Mouse (Mus musculus) adrenal gland, adult (tissue): ENCODE results near the gene Rit1.
"Not testable (repeated sequence)": the region's sequence is repeated elsewhere in the genome, so short reads cannot be mapped to it uniquely, and the experiment has no call there.

Experiments used
- DNase-seq, 2 experiments: peaks; one replicate each; pipeline ENCODE4 v3.0.0; 2022 to 2023; ENCODE audit warnings: low spot score in 1 of 2; ENCODE audit not compliant: inconsistent age in 2 of 2

The Rit1 gene

DNA sequence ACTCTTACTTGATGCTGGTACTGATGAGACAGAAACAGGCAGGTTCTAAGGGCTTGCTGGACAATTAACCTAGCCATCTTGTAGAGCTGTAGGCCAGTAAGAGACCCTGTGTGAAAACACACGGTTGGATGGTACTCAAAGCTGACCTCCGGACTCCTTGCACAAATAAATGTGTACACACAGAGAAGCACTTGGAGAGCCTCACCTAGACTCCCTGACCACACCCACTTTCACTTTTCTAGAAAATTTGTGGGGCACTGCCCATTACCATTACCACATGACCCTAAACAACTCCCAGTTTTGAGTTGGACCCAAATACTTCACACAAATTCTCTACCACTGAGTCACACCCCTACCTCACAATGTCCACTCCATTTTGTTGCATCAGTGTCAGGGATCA lies 19.9 kb downstream of the Rit1 start:
- DNase-seq, result no peak

DNA sequence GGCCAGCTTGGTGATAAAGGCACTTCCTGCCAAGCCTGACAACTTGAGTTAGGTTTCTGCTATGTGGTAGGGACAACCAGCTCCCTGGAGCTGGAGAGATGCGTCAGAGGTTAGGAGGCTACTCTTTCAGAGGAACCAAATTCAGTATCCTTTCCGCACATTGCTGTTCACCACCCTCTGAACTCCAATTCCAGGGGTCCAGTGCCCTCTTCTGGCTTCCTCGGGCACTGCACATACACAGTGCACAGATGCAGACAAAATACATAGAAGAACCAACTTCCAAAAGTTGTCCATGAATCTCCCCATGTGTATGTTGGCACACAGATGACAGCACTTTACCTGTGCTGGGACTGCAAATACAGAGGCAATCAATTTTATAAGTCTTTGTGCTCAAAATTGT lies 22.0 kb downstream of the Rit1 start:
- DNase-seq, result peak; percentile 76 to 88

- DNase-seq, result no peak
These were observed 23.5 kb downstream of the Rit1 start for GRCm38 (mm10) chr3:88740147-88740546.

DNA sequence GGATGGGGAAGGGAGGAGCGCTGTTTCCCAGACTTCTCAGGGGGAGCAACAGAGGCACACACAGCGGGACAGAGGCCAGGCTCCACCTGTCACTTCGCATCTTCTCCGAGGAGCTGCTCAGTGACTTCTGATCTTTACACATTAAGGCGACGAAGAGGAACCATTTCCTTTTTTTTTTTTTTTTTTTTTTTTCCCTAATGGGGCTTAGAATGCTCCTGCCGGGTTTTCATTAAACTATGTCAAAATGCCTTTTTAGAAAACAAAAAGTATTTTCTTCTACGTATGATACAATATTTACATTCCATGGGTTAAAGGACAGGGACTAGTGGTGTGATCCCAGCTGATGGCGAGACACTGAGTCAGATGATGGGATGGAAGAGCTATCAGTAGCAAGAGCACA lies 28.9 kb downstream of the Rit1 start:
- no peak for DNase-seq

DNA sequence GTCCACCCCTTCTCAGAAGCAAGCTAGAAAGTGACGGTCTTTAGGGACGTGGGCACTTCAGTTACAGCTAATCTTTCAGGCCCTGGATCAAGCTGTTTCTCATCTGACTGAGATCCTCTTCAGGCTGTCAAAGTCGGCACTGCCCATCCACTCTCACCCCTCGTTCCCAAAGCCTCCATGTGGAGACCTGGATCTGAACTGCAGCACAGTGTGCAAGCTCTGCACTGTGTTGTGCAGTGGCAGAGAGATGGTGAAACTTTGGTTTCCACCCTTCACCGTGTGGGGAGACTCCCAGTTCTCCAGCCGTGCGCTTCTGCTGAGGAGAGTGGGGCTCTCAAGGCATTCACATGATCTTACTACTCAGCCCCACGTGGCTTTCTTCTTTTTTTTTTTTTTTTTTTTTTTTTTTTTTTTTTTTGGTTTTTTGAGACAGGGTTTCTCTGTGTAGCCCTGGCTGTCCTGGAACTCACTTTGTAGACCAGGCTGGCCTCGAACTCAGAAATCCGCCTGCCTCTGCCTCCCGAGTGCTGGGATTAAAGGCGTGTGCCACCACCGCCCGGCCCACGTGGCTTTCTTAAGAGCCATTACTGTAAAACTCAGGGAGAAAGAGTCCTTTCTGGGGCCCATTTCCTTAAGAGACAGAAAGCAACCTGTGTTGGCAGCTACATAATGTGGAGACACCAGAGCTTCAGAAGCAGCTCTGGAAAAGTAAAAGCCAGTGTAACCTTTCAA lies 29.7 kb downstream of the Rit1 start:
- DNase-seq, result no peak

DNA sequence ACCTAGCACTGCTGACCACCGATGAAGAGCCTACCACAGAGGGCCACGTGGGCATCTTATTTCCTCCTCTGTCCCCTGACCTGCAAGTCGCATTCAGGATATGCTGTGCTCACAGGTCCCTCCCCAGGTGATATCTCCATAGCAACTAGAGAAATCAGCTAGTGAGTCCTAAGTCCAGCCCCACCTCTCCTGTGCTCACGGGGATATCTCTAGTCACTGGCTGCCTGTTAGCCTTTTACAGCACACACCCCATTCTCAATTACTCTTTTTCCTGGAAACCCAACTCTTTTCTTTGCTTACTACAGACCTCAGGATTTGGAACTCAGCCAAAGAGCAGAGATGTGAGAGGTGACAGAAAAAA lies 30.2 kb downstream of the Rit1 start:
- no peak for DNase-seq

- DNase-seq, result no peak
These were observed 37.6 kb downstream of the Rit1 start for GRCm38 (mm10) chr3:88754283-88754682.

- DNase-seq, result peak; percentile 36 to 69
These were observed 38.9 kb downstream of the Rit1 start for GRCm38 (mm10) chr3:88755541-88755940.

DNA sequence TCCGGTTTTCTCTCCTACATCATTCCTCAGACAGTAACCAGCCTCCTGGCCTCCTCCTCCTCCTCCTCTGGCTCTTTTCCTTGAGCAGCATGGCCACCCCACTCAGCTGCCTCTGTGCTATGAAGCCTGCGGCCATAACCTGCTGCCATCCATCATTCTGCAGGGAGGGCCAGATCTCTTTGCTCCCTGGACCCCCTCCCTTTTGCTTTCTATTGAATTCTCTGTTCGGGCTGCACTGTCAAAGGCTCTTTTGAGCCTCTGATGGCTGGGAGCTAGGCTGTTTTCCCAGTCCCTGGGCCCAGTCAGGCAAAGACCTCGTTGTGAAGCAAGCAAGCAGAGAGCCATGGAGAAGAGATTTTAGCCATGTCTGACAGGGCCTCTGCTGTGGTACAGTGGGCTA lies 39.6 kb downstream of the Rit1 start:
- no peak for DNase-seq

GRCm38 (mm10) chr3:88758045-88758500 lies 41.4 kb downstream of the Rit1 start:
- DNase-seq, result peak; percentile 55 to 71

- DNase-seq, result no peak
These were observed 45.0 kb downstream of the Rit1 start for GRCm38 (mm10) chr3:88761619-88762018.

- no peak for DNase-seq
These were observed 45.8 kb downstream of the Rit1 start for GRCm38 (mm10) chr3:88762401-88762831.

- peak; percentile 71 to 86 for DNase-seq
These were observed 54.7 kb downstream of the Rit1 start for GRCm38 (mm10) chr3:88771189-88771940.

- not testable (repeated sequence) for DNase-seq
These were observed 55.3 kb downstream of the Rit1 start for GRCm38 (mm10) chr3:88771941-88772280.

- peak; percentile 92 to 96 for DNase-seq
These were observed 55.8 kb downstream of the Rit1 start for GRCm38 (mm10) chr3:88772399-88772798.

DNA sequence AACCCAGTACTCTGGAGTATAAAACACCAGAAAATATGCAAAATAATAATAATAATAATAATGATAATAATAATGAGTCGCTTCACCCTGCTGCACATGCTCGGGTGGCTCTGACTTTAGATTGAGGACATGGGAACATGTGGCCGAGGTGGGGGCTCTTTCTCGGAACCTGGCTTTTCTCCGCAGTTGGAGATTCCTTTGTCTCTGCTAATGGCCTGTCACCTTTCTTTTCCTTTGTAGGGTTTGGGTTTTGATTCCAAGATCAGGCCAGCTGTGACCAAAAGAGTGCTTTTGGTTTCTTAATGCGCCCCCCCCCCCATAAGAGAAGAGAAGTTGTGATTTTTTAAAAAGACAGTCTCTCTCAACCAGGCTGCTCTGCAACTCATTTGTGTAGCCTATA lies 56.5 kb downstream of the Rit1 start:
- not testable (repeated sequence) for DNase-seq

DNA sequence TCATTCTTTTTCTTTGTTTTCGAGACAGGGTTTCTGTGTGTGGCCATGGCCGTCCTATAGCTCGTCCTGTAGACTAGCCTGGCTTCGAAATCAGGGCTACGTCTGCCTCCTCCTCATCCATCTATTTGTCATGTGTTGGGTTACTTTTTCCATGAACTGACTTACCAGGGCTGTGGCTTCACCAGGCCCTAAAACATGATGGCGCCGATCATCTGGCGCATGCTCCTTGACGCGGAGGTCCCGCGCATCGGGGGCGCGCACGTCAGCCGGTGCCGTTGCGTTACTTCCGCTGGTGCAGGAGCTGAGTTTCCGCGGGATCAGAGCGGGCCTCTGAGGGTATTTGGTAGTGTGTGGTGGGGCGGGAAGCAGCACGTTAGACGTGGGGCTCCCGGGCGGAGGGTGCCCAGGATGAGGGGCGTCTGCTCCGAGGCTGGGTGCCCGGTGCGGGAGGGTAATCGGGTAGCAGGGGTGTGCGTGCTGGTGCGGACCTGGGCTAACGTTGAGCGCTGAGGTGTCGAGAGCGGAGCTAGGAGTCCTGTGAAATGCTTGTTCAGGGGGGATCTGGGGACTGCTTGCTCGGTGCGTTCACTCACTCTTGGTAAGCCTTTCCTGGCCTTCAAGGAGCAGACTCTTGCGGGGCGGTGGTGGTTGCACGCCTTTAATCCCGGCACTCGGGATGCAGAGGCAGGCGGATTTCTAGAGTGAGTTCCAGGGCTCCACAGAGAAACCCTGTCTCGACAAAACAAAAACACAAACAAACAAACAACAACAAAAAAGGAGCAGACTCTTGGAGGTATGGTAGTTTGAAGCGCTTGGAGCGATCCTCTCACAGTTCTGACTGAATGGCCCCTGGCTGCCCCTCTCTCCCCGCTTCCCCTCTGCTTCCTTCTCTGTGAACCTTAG lies 58.6 kb downstream of the Rit1 start, which contains the start of gene Syt11:
Syt11 (minus strand) TSS at position 226 of the 903 bp plus-strand sequence.
- DNase-seq, result peak; percentile 50 to 85
